Mouse (Mus musculus) brown adipose tissue, adult 24 weeks (tissue): ENCODE results near the gene Cracr2a. TPM values are rescaled to one million over a fixed set of nuclear protein-coding genes. Genes with fewer than 3 reads are reported as not detected.
A peak's percentile ranks its signal among the peaks of the same experiment; 100 is the strongest.

Experiments used
- H3K27ac ChIP-seq: fragments of 200-500 bp; replicated peaks from 2 replicates; pipeline ENCODE4 v1.5.1; 2012; ENCODE audit warnings: low read depth, mild to moderate bottlenecking, low read length
- H3K4me1 ChIP-seq: fragments of 200-500 bp; 2 replicates; pipeline ENCODE4 v1.6.1; 2012; ENCODE audit warnings: low read length, mixed read lengths; ENCODE audit not compliant: control insufficient read depth, insufficient read depth, insufficient read length
- H3K4me3 ChIP-seq: fragments of 200-500 bp; 2 replicates; pipeline ENCODE4 v1.5.1; 2012; ENCODE audit warnings: low read depth, mild to moderate bottlenecking, low read length, moderate library complexity; ENCODE audit not compliant: insufficient read depth
- polyA plus RNA-seq: library from polyadenylated mRNA; stranded (reverse); fragments of >200 nt; gene quantifications from 2 replicates; pipeline ENCODE4 v1.2.4, GENCODE M21; 2012; ENCODE audit not compliant: missing spikeins, insufficient read depth, insufficient read length

Gene Cracr2a
- polyA plus RNA-seq, 1 experiment: 0.16 TPM

DNA sequence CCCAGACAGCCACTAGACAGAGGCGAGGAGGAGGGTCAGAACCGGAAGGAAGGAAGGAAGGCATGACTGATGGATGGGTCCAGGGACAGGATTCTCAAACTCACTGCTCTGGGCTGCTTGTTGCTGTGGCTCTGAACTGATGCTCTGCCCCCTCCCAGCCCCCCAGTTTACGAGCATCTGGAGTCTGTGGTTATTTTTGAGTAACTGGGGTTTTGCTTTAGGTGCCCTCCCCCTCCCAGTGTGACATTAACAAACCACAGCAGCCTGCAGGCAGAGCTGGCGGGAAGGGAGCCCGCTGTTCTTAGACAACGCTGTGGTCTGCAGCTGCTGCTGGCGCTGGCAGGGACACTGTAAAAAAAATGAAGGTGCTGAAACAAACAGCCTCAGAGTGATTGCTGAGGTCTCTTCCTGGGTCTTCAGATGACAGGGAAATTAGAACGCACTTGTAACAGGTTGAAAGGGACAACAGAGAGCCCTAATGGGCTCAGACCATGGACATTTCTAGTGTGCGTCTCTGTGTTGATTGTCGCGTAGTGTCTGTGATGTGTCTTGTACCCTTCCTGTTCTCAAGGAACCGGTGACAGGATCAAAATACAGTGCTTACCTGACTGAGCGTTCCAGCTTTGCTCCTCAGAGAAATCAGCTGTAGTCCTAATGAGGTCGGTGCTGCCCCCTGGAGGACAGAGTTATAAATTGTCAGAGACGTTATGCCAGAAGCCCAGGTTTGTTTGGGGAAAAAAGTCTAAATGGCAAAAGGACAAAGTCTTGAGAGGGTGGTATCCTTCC, 21.4 kb downstream of the Cracr2a start:
- H3K27ac ChIP-seq: no peak overlapping the region
- H3K4me1 ChIP-seq: no peaks in the 10 kb centered on the region
- H3K4me3 ChIP-seq: peak overlapping the region; percentile 22

DNA sequence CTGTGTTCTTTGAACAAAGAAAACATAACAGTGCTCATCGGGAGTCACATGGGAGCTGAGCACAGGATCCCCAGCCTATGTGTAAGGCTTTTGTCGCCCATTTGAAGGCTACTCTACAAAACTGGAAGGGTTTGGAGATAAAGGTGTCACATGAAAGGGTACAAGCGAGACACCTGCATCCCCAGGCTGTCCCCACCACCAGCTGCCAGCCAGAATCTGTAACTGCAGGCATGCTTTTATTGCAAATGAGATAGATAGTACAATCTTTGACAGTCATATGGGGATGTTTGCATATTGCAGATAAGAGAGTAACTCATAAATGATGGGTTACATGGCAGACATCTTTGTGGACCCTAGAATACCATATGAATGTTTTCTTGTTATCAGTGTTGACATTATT, 30.3 kb downstream of the Cracr2a start:
- H3K27ac ChIP-seq: no peak overlapping the region
- no peak overlapping the region for H3K4me3 ChIP-seq
- H3K4me1 ChIP-seq: no peaks in the 10 kb centered on the region

DNA sequence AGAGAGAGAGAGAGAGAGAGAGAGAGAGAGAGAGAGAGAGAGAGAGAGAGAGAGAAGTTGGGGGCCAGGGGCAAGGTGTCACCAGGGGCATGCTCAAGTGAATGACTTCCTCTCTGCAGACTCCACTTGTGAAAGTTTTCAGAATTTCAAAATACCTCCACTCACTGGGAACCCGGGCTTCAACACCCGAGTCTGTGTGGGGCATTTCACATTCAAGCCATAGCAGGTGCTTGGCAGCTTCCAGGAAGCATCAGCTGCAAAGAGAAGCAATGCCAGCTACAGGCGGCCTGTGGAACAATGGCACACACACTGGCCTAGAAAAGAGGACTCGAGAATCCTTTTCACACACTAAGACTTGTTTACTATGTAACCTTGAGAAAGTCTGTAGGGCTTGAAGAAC, 32.3 kb downstream of the Cracr2a start:
- Histone ChIP-seq H3K4me1 (no peaks in the 10 kb centered on the region), H3K4me3 (no peak overlapping the region), H3K27ac (no peak overlapping the region)

DNA sequence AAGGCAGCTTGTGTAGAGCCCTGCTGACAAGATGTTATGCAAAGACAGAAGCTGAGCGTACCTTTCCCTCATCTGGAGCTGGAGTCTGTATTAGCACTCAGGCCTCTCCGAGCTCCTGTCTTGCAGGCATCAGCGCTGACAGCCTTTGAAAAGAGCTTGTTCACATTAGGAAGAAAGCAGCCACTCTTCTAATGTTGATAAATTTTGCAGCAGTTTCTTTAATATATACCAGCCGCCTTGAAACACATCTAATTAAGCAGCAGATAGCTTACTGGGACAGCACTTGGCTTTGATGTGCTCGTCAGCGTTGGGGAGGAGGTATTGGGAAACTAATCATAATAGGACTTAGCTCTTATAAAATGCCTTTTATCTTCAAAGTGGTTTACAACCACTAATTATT, 38.1 kb downstream of the Cracr2a start:
- H3K4me1 ChIP-seq: no peaks in the 10 kb centered on the region
- H3K4me3 ChIP-seq: no peak overlapping the region
- H3K27ac ChIP-seq: no peak overlapping the region

DNA sequence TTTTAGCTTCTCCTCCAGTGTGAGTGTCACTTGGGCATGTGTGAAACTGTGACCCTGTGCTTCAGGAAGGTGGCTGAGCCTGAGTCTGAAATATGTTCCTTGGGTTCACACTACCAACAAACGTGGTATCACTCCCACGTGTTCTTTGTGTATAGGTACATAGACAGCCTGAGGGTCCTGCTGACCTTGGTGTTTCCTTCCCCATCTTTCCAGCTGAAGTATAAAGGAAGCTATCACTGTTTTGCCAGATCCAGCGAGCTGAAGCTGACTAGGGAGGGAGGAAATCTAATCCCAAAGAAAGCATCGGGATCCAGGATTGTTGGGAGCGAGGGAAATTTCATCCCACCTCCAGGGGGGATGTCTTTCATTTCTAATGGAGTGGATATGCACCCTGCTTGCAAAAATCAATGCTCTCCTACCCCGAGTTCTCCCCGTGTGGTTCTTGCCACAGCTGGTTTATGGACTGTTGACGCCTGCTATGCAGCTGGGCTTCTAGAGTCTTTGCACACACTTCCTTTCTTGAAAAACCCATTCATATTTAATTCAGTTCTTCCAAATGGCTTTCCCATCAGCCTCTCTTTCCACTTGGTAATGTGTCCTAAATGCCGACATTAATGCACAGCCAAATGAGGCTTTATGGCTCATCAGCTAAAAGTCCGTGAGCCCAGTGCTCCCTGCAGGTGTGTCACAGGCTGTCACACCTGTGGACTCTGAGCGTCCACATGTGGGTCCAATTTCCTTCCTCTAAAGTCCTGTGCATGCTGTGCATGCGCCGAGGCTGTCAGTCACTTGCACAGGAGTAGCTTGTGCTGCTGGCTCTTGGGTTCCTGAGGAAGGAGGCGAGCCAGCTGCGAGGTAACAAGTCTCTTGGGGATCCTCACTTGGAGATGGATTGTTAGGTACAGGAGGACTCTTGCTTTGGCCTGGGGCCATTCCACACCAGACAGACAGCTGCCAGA, 44.2 kb downstream of the Cracr2a start:
- no peak overlapping the region for H3K4me3 ChIP-seq
- H3K4me1 ChIP-seq: no peaks in the 10 kb centered on the region
- no peak overlapping the region for H3K27ac ChIP-seq

DNA sequence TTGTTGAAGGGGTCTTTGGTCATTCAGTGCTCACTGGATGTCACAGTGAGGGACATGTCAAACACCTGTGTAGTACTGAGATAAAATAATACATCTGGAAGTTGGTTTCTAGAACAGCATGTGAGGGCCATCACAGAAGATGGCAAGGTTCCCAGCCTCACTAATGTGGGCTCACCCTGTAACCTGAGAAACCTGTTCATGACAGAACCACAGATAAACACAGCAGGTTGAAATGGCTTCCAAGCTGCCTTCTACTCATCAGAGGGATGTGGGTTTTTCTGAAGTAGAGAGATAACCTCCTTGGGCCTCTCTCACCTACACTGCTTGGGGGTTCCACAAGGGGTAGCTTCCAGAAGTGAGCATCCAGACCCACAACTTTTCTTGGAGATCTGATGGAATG, 48.5 kb downstream of the Cracr2a start:
- no peaks in the 10 kb centered on the region for H3K4me1 ChIP-seq
- no peak overlapping the region for H3K27ac ChIP-seq
- no peak overlapping the region for H3K4me3 ChIP-seq

DNA sequence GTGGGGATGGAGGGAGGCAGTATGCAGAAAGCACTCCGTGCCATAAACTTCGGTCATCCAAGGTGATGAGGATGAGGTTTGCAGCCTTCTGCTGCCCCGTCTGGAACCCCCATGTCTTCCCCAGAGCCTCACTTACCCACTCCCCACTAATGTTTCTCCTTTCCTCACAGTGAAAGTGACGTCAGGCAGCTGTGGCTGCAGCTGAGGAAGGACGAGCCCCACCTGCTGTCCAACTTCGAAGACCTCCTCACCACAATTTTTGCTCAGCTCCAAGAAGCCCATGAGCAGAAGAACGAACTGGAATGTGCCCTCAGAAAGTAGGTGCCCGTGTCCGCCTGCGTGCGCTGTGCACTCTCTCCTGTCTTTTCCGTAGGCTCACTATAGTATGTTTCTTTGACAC, 50.1 kb downstream of the Cracr2a start:
- H3K4me1 ChIP-seq: no peaks in the 10 kb centered on the region
- no peak overlapping the region for H3K27ac ChIP-seq
- no peak overlapping the region for H3K4me3 ChIP-seq

DNA sequence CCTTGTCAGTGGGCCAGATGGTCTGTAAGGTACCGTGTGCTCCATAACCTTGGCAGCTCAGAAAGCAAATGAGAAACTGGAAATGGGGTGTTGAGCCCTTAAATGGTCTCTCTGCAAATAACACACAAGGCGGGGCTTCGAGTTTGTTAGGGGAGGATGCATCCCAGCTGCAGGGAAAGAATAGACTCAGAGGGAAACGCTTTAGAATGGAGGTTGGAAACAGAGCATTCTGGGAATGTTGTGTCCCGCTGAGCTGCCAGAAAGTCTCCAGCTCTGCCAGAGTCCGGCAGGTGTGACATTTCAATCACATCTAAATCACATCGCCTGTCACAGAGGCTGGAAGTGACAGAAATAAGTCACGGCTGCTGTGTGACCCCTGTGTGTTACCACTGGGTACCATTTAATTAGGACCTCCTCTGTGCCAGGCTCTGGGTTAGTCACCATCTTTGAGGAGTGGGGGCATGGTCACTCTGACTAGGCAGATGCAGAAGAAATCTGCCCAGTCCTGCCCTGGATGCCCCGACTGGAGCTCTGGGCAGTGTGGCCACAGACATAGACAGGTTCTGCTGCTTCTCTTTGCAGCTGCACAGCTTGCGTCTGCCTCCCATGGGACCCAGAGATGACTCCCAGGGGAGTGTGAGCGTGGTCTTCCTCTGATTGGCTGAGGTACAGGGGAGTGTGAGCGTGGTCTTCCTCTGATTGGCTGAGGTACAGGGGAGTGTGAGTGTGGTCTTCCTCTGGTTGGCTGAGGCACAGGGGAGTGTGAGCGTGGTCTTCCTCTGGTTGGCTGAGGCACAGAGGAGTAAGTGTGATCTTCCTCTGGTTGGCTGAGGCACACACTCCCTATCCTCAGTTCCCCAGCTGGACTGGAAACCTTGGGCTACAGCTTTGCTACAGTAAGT, 53.2 kb downstream of the Cracr2a start:
- Histone ChIP-seq H3K4me3 (no peak overlapping the region), H3K27ac (no peak overlapping the region), H3K4me1 (no peaks in the 10 kb centered on the region)

DNA sequence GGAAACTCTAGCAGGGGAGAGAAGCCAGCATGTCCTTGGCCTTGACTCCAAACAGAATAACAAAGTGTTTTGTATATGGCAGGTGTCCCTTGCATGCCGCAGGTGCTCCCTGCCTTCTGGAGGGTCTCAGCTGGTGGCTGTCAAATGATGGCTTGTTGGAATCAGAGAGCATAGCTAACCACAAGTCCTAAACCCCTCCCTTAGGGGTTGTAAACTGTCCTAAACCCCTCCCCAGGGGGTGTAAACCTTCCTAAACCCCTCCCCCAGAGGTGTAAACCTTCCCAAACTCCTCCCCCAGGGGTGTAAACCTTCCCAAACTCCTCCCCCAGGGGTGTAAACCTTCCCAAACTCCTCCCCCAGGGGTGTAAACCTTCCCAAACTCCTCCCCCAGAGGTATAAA, 55.5 kb downstream of the Cracr2a start:
- Histone ChIP-seq H3K27ac (no peak overlapping the region), H3K4me3 (no peak overlapping the region), H3K4me1 (no peaks in the 10 kb centered on the region)

DNA sequence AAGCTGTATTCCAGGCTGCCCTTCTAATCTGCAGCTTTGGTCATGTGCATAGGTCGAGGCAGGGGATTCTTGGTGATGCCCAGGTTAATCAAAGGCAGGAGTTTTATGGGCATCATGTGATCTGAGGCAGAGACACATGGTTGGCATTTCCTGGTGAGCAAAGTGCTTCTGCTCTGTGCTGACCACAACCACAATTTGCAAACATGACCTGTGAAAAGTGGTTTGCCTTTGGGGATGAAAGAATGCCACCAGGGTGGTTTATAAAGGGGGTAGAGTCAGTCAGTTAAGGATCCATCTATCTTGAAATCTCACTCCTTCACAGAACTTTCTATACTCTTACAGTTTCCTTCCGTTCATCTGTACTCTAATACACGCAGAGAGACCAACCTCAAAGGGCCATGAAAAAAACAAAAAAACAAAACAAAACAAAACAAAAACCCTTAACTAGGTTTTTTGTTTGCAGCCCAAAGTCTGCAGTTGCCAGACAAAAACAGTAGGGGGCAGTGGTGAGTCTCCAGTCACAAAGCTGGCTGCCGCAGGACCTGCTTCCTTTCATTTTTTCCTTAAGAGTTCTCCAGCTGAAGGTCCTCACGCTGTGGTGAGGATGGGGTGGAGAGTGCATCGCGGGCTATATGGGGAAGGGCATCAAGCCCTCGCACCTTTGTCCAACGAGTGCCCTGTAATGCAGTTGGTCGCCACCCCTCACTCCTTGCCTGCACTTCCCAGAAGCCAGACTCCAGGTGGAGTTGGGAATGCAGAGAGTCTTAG, 56.3 kb downstream of the Cracr2a start:
- H3K4me1 ChIP-seq: no peaks in the 10 kb centered on the region
- no peak overlapping the region for H3K4me3 ChIP-seq
- H3K27ac ChIP-seq: no peak overlapping the region

DNA sequence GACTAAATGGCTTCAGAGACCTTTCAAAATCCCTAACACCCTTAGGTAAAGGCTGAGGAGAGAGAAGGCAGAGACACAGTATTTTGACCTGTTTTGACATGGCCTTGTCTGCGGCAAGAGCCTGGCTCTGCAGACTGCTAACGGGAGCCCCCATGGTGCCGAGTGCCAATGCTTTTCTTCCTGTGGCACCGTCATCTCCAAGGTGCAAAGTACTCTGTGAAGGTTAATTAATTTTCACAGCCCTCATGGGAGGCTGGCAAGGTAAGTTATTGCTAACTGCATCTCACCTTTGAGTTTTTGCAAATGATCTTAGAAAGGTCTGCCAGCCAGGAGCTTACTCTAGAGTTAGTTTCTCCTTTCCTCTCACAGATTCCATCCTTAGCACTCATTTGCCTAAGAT, 57.5 kb downstream of the Cracr2a start:
- H3K4me1 ChIP-seq: no peaks in the 10 kb centered on the region
- no peak overlapping the region for H3K4me3 ChIP-seq
- no peak overlapping the region for H3K27ac ChIP-seq

DNA sequence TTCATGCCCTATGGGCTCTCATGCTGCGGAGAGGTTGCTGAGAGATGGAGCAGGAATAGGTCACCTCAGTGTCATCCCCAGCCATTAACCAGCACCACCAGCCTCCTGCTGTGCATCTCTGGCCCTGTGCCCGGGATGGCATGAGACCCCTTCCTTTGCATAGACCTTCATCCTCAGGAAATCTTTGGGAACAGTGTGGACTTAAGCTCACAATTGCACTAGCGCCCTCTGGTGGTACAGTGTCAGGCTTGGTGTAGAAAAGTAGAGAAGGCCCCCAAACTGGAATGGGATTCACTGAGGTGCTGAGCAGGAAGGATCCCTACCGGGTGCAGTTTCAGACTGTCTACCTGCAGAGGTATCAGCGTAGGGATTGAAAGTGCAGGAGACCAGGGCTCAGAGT, 64.0 kb downstream of the Cracr2a start:
- H3K27ac ChIP-seq: no peak overlapping the region

DNA sequence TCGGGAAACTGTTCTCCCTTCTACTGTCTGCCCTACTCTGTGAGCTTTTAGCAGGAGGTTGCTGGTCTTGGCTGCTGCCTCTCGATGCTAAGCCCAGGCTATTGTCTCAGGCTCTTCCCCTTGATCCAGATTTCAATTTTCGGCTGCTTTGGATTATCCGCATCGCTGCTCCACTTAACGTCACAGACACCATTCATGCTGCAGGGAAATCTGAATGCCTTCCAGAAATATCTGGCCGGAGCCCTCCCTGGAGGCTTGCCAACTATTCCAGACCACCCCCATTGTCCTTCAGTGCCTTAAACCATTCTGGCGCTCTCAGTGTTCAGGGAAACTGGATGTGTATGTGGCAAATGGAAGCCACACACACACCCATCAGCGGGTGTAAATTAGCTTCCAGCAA, 66.3 kb downstream of the Cracr2a start:
- Histone ChIP-seq H3K4me1 (no peaks in the 10 kb centered on the region), H3K27ac (no peak overlapping the region), H3K4me3 (no peak overlapping the region)

More for the DNA sequence above, 64.0 kb downstream of the Cracr2a start:
- Histone ChIP-seq H3K4me3 (no peak overlapping the region), H3K4me1 (no peaks in the 10 kb centered on the region)

DNA sequence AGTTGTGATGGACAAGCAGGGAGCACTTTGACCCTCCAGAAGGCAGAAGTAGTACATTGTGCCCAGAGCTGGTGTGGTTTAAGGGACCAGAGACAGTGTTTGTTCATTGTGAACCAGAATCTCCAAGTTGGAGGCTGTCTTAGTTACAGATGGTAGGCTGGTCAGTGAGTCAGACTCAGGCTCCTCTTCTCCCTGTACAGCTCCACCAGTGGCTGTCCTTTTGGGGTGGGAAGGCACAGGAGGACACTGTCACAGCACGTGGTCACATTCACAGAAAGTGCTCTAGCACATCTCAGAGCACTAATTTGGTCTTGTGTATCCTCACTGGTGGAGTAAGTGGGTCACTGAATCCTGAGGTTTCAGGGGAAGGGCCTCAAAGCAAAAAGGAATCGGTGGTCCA, 68.1 kb downstream of the Cracr2a start:
- Histone ChIP-seq H3K4me1 (no peaks in the 10 kb centered on the region), H3K4me3 (no peak overlapping the region), H3K27ac (no peak overlapping the region)
